Mouse (Mus musculus): ENCODE results near the gene Tmem143.

DNA sequence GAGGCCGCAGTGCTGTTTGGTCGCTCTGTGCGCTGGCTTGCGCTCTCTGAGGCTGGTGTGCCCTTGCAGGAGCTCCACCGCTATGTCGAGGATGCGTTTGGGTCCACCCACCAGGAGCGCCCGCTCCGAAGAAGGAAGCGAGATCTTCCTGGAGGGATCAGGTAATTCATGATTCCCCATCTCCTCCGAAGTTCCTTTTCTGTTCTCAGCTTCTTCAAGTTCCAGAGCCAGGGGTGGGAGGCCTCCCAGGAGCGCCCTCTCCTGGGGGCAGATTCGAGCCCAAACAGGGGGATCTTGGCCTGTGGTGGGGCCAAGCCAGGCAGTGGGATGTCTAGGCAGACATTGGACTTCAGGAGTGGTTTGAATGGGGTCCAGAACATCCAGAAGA is 27.7 kb downstream of the Tmem143 start:
- TF ChIP-seq POLR2A (IDR thresholded peaks at IDR 0.05; ENCODE audit: borderline replicate concordance, extremely low read depth, low read depth, low read length) (no peak), CTCF (IDR thresholded peaks at IDR 0.05; ENCODE audit: insufficient read depth, low read length) (no peak)

Measured in lung, adult 2 months (tissue).